Mouse (Mus musculus): Measurements from ENCODE around the gene Pi4k2b.
"Not testable (repeated sequence)": the region's sequence is repeated elsewhere in the genome, so short reads cannot be mapped to it uniquely, and the experiment has no call there.

Pi4k2b gene

GRCm38 (mm10) chr5:52741391-52742111 lies at the start of gene Pi4k2b:
Gene Pi4k2b, plus strand, starts transcription at chr5:52741574.
- in situ Hi-C loops (cut with MboI, MseI), result no loop called here

- in situ Hi-C loops (cut with MboI, MseI), result no loop called here
These were observed 44.1 kb upstream of the Pi4k2b start for GRCm38 (mm10) chr5:52697291-52697690.

- in situ Hi-C loops (cut with MboI, MseI), result not testable (repeated sequence)
These were observed 43.4 kb upstream of the Pi4k2b start for GRCm38 (mm10) chr5:52697882-52698440.

GRCm38 (mm10) chr5:52704562-52704961 lies 36.8 kb upstream of the Pi4k2b start:
- in situ Hi-C loops (cut with MboI, MseI), result no loop called here

GRCm38 (mm10) chr5:52712704-52713103 lies 28.7 kb upstream of the Pi4k2b start:
- in situ Hi-C loops (cut with MboI, MseI), result no loop called here

- in situ Hi-C loops (cut with MboI, MseI), result no loop called here
These were observed 24.5 kb upstream of the Pi4k2b start for GRCm38 (mm10) chr5:52716742-52717448.

GRCm38 (mm10) chr5:52721003-52721402 lies 20.4 kb upstream of the Pi4k2b start:
- in situ Hi-C loops (cut with MboI, MseI), result no loop called here

- in situ Hi-C loops (cut with MboI, MseI), result no loop called here
These were observed 13.6 kb upstream of the Pi4k2b start for GRCm38 (mm10) chr5:52727747-52728146.

- in situ Hi-C loops (cut with MboI, MseI), result no loop called here
These were observed 8.6 kb upstream of the Pi4k2b start for GRCm38 (mm10) chr5:52732811-52733210.

- in situ Hi-C loops (cut with MboI, MseI), result no loop called here
These were observed 5.3 kb upstream of the Pi4k2b start for GRCm38 (mm10) chr5:52736046-52736445.

GRCm38 (mm10) chr5:52742112-52742813 lies 889 bp downstream of the Pi4k2b start:
- in situ Hi-C loops (cut with MboI, MseI), result no loop called here

- in situ Hi-C loops (cut with MboI, MseI), result no loop called here
These were observed 1.9 kb downstream of the Pi4k2b start for GRCm38 (mm10) chr5:52743231-52743630.

GRCm38 (mm10) chr5:52746920-52747319 lies 5.5 kb downstream of the Pi4k2b start:
- in situ Hi-C loops (cut with MboI, MseI), result no loop called here

- in situ Hi-C loops (cut with MboI, MseI), result no loop called here
These were observed 7.4 kb downstream of the Pi4k2b start for GRCm38 (mm10) chr5:52748732-52749131.

- in situ Hi-C loops (cut with MboI, MseI), result no loop called here
These were observed 11.8 kb downstream of the Pi4k2b start for GRCm38 (mm10) chr5:52753146-52753545.

GRCm38 (mm10) chr5:52754196-52754595 lies 12.8 kb downstream of the Pi4k2b start:
- in situ Hi-C loops (cut with MboI, MseI), result no loop called here

- in situ Hi-C loops (cut with MboI, MseI), result no loop called here
These were observed 14.0 kb downstream of the Pi4k2b start for GRCm38 (mm10) chr5:52755337-52755736.

- in situ Hi-C loops (cut with MboI, MseI), result no loop called here
These were observed 14.6 kb downstream of the Pi4k2b start for GRCm38 (mm10) chr5:52755989-52756388.

- in situ Hi-C loops (cut with MboI, MseI), result no loop called here
These were observed 21.2 kb downstream of the Pi4k2b start for GRCm38 (mm10) chr5:52762586-52762985.

- in situ Hi-C loops (cut with MboI, MseI), result no loop called here
These were observed 32.9 kb downstream of the Pi4k2b start for GRCm38 (mm10) chr5:52774267-52774666.

- in situ Hi-C loops (cut with MboI, MseI), result no loop called here
These were observed 33.9 kb downstream of the Pi4k2b start, which contains the start of gene Zcchc4 for GRCm38 (mm10) chr5:52775237-52775636. Gene Zcchc4, plus strand, starts transcription at chr5:52775409.
